Mouse (Mus musculus): ENCODE measurements around the gene Aars2. TPM values are rescaled to one million over a fixed set of nuclear protein-coding genes. Genes with fewer than 3 reads are reported as not detected.
A peak's percentile ranks its signal among the peaks of the same experiment; 100 is the strongest.

Gene Aars2
- total RNA-seq, 2 experiments from 2014 or later, result 5.5 to 8.3 TPM

GRCm38 (mm10) chr17:45538394-45538793 is 31.8 kb downstream of the Aars2 start:
- ATAC-seq (replicated peaks; ENCODE audit: poor library complexity, severe bottlenecking), result no peak

- ATAC-seq (replicated peaks; ENCODE audit: poor library complexity, severe bottlenecking), result no peak
Observed at GRCm38 (mm10) chr17:45539664-45540063, 33.0 kb downstream of the Aars2 start.

- no peak for ATAC-seq (replicated peaks; ENCODE audit: poor library complexity, severe bottlenecking)
Observed at GRCm38 (mm10) chr17:45542129-45542528, 35.5 kb downstream of the Aars2 start.

- ATAC-seq (replicated peaks; ENCODE audit: poor library complexity, severe bottlenecking), result no peak
Observed at GRCm38 (mm10) chr17:45542705-45543104, 36.1 kb downstream of the Aars2 start.

GRCm38 (mm10) chr17:45543115-45543514 is 36.5 kb downstream of the Aars2 start:
- ATAC-seq (replicated peaks; ENCODE audit: poor library complexity, severe bottlenecking), result no peak

GRCm38 (mm10) chr17:45544001-45544872 is 37.6 kb downstream of the Aars2 start:
- ATAC-seq (replicated peaks; ENCODE audit: poor library complexity, severe bottlenecking), result no peak

GRCm38 (mm10) chr17:45544873-45545277 is 38.2 kb downstream of the Aars2 start:
- ATAC-seq (replicated peaks; ENCODE audit: poor library complexity, severe bottlenecking), result 0 out of 2 replicates have a peak, but pooled peaks have one; percentile 1

GRCm38 (mm10) chr17:45545278-45545961 is 38.8 kb downstream of the Aars2 start:
- peak; percentile 39 for ATAC-seq (replicated peaks; ENCODE audit: poor library complexity, severe bottlenecking)

GRCm38 (mm10) chr17:45546941-45547340 is 40.3 kb downstream of the Aars2 start:
- ATAC-seq (replicated peaks; ENCODE audit: poor library complexity, severe bottlenecking), result no peak

- ATAC-seq (replicated peaks; ENCODE audit: poor library complexity, severe bottlenecking), result no peak
Observed at GRCm38 (mm10) chr17:45547461-45548190, 41.0 kb downstream of the Aars2 start.

- peak; percentile 20; the same call in 1 of the 2 replicates for ATAC-seq (replicated peaks; ENCODE audit: poor library complexity, severe bottlenecking)
Observed at GRCm38 (mm10) chr17:45548541-45549512, 42.2 kb downstream of the Aars2 start.

GRCm38 (mm10) chr17:45549617-45550181 is 43.1 kb downstream of the Aars2 start, which contains the start of gene Tmem151b:
Gene Tmem151b, minus strand, starts transcription at chr17:45549677.
- ATAC-seq (replicated peaks; ENCODE audit: poor library complexity, severe bottlenecking), result 0 out of 2 replicates have a peak, but pooled peaks have one; percentile 5

GRCm38 (mm10) chr17:45550253-45550652 is 43.6 kb downstream of the Aars2 start:
- no peak for ATAC-seq (replicated peaks; ENCODE audit: poor library complexity, severe bottlenecking)

DNA sequence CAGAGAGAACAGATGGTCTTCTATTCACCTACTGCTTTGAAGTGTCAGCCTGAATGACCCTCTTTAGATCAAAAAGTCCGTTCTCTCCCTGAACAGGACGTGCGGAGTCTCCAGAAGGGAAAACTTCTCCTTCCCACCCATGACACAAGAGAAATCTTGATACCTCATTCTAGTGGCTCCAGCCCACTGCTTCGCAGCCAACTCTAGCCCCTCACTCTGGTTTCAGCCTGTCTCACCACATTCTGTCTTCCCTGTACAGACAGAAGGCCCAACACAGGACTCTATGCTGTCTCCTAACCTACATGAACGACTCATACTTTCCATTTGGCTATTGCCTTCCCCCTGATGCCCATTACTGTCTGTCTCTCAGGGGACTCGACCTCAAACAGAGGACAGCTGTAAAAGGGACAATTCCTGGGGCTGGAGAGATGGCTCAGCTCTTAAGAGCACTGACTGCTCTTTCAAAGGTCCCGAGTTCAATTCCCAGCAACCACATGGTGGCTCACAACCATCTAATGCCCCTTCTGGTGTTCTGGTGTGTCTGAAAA is 44.7 kb downstream of the Aars2 start:
- no peak for ATAC-seq (replicated peaks; ENCODE audit: poor library complexity, severe bottlenecking)

DNA sequence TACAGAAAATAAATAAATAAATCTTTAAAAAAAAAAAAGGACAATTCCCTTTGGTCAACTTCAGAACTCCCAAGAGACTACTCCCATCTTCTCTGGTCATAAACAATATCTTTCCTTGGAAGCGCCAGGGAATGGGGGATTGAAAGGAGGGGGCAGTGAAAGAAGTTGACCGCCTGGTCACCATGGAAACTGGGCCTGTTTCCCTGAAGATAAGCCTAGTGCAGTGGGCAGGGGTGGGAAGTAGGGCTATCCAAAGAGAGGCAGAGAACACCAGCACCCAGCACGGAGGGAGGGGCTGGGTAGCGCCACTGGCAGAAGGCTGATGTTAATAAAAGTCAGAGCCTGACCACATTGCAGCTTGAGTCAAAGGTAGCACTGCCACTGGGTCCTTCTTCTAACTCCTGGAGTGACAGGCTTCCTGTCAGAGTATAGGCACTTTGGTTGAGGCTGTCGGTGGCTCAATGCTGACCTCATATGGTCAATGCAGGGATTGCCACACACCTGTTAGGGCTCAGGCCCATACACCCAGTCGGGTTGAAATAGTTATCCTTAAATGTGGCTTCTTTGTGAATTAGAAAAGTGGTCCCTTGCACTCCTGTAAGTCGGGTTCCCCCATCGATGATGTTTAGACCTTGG is 45.3 kb downstream of the Aars2 start:
- peak; percentile 49 for ATAC-seq (replicated peaks; ENCODE audit: poor library complexity, severe bottlenecking)

DNA sequence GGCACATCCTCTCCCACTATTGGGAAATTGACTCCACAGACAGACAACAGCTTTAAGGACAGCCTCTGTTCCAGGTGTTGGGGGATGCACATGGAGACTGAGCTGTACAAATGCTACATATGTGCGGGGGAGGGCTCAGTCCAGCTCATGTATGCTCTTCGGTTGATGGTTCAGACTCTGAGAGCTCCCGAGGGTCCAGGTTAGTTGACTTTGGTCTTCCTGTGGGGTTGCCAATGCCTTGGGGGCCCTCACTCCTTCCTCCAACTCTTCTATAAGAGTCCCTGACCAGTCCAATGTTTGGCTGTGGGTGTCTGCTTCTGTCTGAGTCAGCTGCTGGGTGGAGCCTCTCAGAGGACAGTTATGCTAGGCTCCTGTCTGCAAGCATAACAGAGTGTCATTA is 46.4 kb downstream of the Aars2 start:
- ATAC-seq (replicated peaks; ENCODE audit: poor library complexity, severe bottlenecking), result no peak

- ATAC-seq (replicated peaks; ENCODE audit: poor library complexity, severe bottlenecking), result peak; percentile 13
Observed at GRCm38 (mm10) chr17:45554420-45554819, 47.8 kb downstream of the Aars2 start.

DNA sequence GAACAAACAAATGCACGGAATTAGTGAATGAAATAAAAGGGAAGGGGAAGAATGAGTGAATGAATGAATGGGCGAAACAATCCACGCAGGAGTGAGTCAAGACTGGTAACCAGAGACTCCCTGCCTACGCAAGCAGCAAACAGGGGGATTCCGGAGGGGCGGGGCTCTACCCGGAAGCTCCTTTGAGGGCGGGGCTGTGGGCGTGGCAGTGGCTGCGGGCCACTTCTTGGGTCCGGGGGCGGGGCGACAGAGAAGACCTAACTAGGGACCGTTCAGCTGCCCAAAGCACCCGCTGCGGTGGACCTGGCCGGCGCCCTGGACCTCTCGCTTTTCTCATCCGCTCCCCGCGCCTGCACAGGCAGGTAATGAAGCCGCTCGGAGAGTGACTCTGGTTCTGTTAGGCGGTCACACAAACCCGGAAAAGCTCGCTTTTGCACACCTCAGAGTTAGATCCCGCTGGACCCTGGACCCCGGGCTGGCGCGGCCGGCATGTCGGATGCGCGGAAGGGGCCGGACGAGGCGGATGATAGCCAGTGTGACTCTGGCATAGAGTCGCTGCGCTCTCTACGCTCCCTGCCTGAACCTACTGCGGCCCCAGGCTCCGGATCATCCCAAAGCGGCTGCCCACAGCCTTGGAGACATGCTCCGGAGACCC is 48.9 kb downstream of the Aars2 start, which contains the start of gene Nfkbie:
Nfkbie (plus strand) TSS at position 252 of the 655 bp plus-strand sequence.
- ATAC-seq (replicated peaks; ENCODE audit: poor library complexity, severe bottlenecking), result peak; percentile 65
